ENCODE assay signal across 22 mouse cellular contexts in genomic region chr4:51153539-51153938, GRCm38 (mm10).
DNase-seq lines count a peak whose midpoint lies in the region; ATAC-seq and TF ChIP-seq lines count a peak whose summit lies in the region.
"Had no signal": no experiment of that assay in that cellular context is flagged by ENCODE, and none has a peak within 500 bp of the region (broad histone marks: within the 10 kb centered on the region; RNA-seq: fewer than 3 reads in every experiment).

No protein-coding gene starts in this region.

- H3K4me1 ChIP-seq in forebrain, embryonic 13.5 days = 0 out of 2 replicates have a peak, but pooled peaks cover 3% of the 10 kb centered on the region
- H3K4me1 ChIP-seq in midbrain, embryonic 15.5 days = no peaks in the 10 kb centered on the region
- H3K4me1 ChIP-seq: embryonic facial prominence, embryonic 13.5 days; heart, embryonic 12.5 days; hindbrain, embryonic 10.5 days had no signal

- intact Hi-C loops in left cerebral cortex, postnatal 25 days (cut with DNase I) = no loop called here
- intact Hi-C loops in left cerebral cortex, adult 2 months (cut with DNase I) = no loop called here

- DNase-seq in left cerebral cortex, postnatal 25 days (ENCODE audit: low spot score in 2 of 2) = peak; percentile 2 to 8
- DNase-seq in left cerebral cortex, adult 2 months (ENCODE audit: extremely low spot score in 1 of 2, low spot score in 2 of 2) = no peak
- DNase-seq in brain, adult 2 months (ENCODE audit: low read depth, low spot score) = peak; percentile 19
- DNase-seq in adrenal gland, adult 18-20 months (ENCODE audit: low spot score in 2 of 2) = no peak
- no peak for DNase-seq in ovary, postnatal 14 days (ENCODE audit: low spot score)
- DNase-seq: adrenal gland, adult 2 months; adrenal gland, postnatal 25 days; cerebellum, adult 18-20 months; cerebellum, adult 9-11 months; cerebellum, postnatal 36 days; gastrocnemius, postnatal 14 days; heart, adult 2 months had no signal

- no peaks in the 10 kb centered on the region for H3K27me3 ChIP-seq in forebrain, embryonic 13.5 days
- no peaks in the 10 kb centered on the region for H3K27me3 ChIP-seq in midbrain, embryonic 15.5 days (replicated peaks)
- H3K27me3 ChIP-seq: CH12.LX; embryonic facial prominence, embryonic 13.5 days; heart, embryonic 12.5 days; Patski had no signal

- ATAC-seq in forebrain, embryonic 13.5 days = peak; percentile 48; the same call in 1 of the 2 replicates
- ATAC-seq in midbrain, embryonic 15.5 days (replicated peaks) = peak; percentile 65; the same call in 1 of the 2 replicates
- ATAC-seq: activated CD4-positive, CD25-positive, alpha-beta regulatory T cell, adult 4 months; intestine, embryonic 16.5 days; Patski had no signal

- H3K4me3 ChIP-seq in left cerebral cortex, adult 2 months = no peak overlapping the region
- H3K4me3 ChIP-seq in forebrain, embryonic 13.5 days = no peak overlapping the region
- no peak overlapping the region for H3K4me3 ChIP-seq in midbrain, embryonic 15.5 days
- H3K4me3 ChIP-seq: embryonic facial prominence, embryonic 13.5 days; heart, adult 2 months; heart, embryonic 12.5 days; hindbrain, embryonic 10.5 days had no signal

- no peaks in the 10 kb centered on the region for H3K36me3 ChIP-seq in forebrain, embryonic 13.5 days (ENCODE audit: poor library complexity, severe bottlenecking)
- no peaks in the 10 kb centered on the region for H3K36me3 ChIP-seq in midbrain, embryonic 15.5 days (replicated peaks)
- H3K36me3 ChIP-seq: embryonic facial prominence, embryonic 13.5 days; heart, embryonic 12.5 days; hindbrain, embryonic 10.5 days had no signal

- H3K27ac ChIP-seq in left cerebral cortex, adult 2 months = no peak overlapping the region
- H3K27ac ChIP-seq in forebrain, embryonic 13.5 days = no peak overlapping the region
- no peak overlapping the region for H3K27ac ChIP-seq in midbrain, embryonic 15.5 days
- H3K27ac ChIP-seq: embryonic facial prominence, embryonic 13.5 days; heart, adult 2 months; hindbrain, embryonic 10.5 days had no signal

- TF ChIP-seq CTCF in left cerebral cortex, adult 2 months (IDR thresholded peaks at IDR 0.05) = no peak

- H3K4me2 ChIP-seq in forebrain, embryonic 13.5 days = no peak overlapping the region
- no peak overlapping the region for H3K4me2 ChIP-seq in midbrain, embryonic 15.5 days
- H3K4me2 ChIP-seq: embryonic facial prominence, embryonic 13.5 days; heart, embryonic 12.5 days; hindbrain, embryonic 14.5 days had no signal

- H3K9me3 ChIP-seq in forebrain, embryonic 13.5 days (replicated peaks) = no peaks in the 10 kb centered on the region
- H3K9me3 ChIP-seq in midbrain, embryonic 15.5 days = no peaks in the 10 kb centered on the region
- H3K9me3 ChIP-seq: embryonic facial prominence, embryonic 13.5 days; heart, embryonic 12.5 days; hindbrain, embryonic 10.5 days had no signal

- 84% methylated on average over 2 of the region's 2 CpGs for WGBS in forebrain, embryonic 13.5 days
- 80% methylated on average over 2 of the region's 2 CpGs for WGBS in midbrain, embryonic 15.5 days

- no peak overlapping the region for H3K9ac ChIP-seq in forebrain, embryonic 13.5 days
- H3K9ac ChIP-seq in midbrain, embryonic 15.5 days = no peak overlapping the region
- H3K9ac ChIP-seq: embryonic facial prominence, embryonic 13.5 days; heart, embryonic 12.5 days; hindbrain, embryonic 14.5 days had no signal

Comparison
In these comparisons a context has a peak if more than half of its experiments do, and no peak if none do; other contexts are left out.
1. DNase-seq: peak in left cerebral cortex, postnatal 25 days (2 of 2) and brain, adult 2 months (single experiment); none in left cerebral cortex, adult 2 months (0 of 2), adrenal gland, adult 18-20 months (0 of 2) and ovary, postnatal 14 days (single experiment).